Mouse (Mus musculus): ENCODE data around the gene Slc17a9.

Gene Slc17a9

GRCm38 (mm10) chr2:180724585-180725413 is at the start of gene Slc17a9:
TSS of gene Slc17a9 (plus strand) at chr2:180725263.
- in situ Hi-C loops (cut with MboI, MseI): no loop called here

DNA sequence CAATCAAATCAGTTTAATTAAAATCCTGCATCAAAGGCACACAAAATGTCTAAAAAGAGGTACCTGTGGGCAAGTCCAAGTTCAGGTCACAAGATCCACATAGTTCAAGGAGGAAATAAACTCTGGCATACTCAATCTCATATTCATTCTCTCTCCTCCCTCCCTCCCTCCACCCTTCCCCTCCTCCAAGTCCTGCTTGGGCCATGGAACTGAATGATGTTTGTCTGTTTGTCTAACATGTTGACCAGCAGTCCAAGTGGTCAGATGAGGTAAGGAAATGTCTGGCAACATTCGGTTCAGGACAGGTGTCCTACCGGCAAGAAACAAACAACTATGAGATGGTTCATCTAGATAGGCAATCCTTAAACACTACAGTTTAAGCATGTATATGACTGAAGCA is 48.4 kb upstream of the Slc17a9 start:
- in situ Hi-C loops (cut with MboI, MseI): no loop called here

DNA sequence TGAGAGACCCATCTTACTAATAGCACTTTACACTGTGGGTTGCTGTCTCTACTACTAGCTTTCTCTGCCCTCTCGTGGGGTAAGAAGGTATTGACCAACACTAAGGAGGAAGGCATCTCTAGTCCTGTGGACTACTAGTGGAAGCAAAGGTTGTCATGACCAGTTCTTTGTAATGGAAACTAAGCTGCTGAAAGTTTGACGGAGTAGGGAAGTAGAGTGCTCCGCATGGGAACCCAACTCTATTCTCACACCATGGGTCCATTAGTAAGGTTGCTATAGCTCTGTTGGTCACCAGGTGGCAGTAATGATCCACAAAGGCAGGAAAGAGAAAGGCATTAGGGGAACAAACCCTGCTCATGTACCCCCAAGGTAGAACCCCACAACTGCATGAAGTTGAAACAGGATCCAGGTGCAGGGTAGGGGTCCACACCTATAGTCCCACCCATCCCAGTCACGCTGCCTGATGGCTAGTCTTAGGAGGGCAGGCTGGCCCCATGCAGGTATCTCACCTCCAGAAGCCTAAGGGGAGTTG is 46.4 kb upstream of the Slc17a9 start:
- in situ Hi-C loops (cut with MboI, MseI): no loop called here

DNA sequence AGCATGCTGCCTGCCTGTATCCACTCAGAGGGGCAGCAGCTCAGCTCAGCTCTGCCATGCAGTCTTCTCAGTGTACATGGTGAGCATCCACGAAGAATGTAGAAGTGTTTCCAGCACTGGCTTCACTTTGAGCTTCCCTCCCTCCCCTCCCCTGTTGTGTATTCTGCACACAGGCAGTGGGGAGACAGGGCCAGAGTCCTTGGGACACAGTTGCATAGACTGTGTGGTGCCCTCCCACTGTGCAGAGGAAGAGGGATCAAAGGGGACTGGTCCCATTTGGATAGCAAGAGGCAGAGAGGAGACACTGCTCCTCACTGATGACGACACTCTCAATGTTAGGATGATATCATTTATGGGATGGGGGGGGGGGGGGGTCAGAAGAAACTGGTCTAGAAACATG is 43.8 kb upstream of the Slc17a9 start:
- in situ Hi-C loops (cut with MboI, MseI): no loop called here

DNA sequence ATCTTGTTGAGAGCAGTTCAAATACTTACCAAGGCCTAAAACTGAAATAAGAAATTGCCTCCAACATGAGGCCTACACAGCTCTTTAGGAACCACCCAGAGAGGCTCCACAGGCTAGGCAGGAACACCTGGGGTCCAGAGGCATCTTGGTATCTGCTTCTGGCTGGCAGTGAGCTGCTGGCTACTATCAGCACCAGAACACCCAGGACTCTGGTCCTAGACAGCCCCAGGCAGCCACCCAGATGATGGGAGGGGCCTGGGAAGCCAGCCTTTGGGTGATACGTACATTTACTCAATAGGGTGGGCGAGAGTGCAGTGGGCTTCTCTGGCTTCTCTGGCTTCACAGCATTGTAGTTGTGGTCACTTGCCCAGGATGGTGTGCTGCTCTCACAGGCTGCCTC is 41.5 kb upstream of the Slc17a9 start:
- in situ Hi-C loops (cut with MboI, MseI): no loop called here

GRCm38 (mm10) chr2:180684031-180684430 is 41.0 kb upstream of the Slc17a9 start:
- in situ Hi-C loops (cut with MboI, MseI): no loop called here

- in situ Hi-C loops (cut with MboI, MseI): no loop called here
These were observed 35.2 kb upstream of the Slc17a9 start for GRCm38 (mm10) chr2:180689841-180690240.

DNA sequence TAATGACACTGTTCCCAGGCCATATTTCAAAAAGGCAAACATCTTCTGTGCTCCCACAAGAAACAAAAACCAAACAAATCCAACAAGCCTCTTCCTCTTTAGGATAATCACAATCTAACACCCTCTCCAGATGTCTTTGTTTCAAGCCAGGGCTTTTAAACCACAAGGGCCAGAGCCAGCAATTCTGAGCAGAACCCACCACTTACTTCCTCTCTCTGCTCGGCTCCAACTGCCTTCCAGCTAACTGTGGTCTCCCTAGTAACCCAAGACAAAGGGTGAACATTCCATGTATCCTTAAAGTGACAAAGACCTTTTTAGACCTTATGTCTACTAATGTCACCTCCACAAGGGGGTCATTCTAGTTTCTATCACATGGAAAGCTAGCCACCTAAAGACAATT is 32.4 kb upstream of the Slc17a9 start:
- in situ Hi-C loops (cut with MboI, MseI): no loop called here

DNA sequence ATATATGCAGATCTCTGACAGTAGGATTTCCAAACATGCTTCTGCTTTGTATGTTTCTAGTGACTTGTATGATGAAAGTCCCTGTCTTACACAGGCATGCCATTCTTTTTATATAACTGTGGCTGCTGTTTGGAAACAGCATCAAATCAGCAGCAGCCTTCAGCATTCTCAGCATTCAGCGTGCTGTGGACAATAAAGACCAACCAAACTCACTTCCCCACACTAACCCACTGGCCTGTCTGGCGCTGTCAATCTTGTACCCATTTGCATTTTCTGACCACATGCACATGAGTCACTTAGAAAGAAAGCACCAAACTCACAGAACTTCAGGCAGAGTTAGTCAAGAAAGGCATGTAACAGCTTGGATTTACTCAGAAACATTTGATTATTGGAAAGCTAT is 29.9 kb upstream of the Slc17a9 start:
- in situ Hi-C loops (cut with MboI, MseI): no loop called here

DNA sequence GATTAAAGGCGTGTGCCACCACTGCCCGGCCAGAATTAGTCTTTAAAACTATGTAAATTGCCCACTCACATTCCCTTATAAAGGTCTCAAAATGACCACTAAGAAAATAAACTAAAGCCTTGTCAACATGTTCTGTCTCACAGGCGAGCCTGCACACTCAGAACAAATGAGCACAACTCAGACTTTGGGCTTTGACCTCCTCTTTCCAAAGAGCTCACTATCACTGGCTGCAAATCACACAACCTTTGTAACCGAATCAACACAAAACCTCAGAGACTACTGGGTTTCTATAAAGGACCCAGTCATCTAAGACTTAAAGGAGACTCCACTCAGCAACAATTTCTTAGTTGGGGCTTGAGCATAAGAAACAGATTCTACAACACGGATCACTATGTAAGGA is 24.6 kb upstream of the Slc17a9 start:
- in situ Hi-C loops (cut with MboI, MseI): no loop called here

GRCm38 (mm10) chr2:180701053-180701766 is 23.9 kb upstream of the Slc17a9 start:
- in situ Hi-C loops (cut with MboI, MseI): no loop called here

DNA sequence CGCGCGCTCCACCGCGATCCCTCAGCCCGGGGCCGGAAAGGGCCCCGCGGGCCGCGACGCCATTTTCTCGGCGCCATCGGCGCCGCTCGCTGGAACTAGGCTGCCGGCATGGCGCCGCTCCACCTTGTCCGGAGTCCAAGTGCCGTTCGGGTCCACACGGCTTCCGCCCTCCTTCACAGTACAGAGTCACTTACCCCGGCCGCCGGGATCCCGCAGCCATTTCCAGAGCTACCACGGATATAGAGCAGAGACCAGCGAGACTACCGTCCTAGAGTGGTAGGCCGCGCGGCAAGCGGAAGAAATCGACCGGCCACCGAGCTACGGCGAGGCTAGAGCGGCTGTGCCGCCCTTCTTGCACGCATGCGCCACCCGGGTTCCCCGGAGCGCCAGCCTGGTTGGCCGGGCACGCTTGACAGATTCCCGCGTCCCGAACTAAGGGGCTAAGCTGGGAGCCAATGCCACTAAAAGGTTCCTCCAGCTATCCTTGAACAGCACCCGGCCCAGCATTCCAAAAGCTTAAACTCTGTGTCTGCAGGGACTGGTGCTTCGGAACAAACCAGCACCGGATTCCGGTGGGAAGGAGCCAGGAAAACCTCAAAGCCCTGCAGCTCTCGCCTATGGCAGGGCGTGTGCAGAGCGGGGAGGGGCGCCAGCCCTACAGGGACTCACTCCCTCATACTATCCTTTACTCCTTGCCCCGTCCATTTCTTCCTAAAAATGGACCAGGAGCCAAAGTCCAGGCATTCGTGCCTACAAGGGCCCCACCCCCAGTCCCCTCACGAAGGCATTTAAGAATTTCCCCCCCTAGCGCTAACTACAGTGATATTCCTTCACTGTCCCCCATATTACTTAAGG is 23.1 kb upstream of the Slc17a9 start:
- in situ Hi-C loops (cut with MboI, MseI): no loop called here

- in situ Hi-C loops (cut with MboI, MseI): no loop called here
These were observed 22.3 kb upstream of the Slc17a9 start for GRCm38 (mm10) chr2:180702701-180703149.

- in situ Hi-C loops (cut with MboI, MseI): no loop called here
These were observed 21.9 kb upstream of the Slc17a9 start for GRCm38 (mm10) chr2:180703175-180703574.

DNA sequence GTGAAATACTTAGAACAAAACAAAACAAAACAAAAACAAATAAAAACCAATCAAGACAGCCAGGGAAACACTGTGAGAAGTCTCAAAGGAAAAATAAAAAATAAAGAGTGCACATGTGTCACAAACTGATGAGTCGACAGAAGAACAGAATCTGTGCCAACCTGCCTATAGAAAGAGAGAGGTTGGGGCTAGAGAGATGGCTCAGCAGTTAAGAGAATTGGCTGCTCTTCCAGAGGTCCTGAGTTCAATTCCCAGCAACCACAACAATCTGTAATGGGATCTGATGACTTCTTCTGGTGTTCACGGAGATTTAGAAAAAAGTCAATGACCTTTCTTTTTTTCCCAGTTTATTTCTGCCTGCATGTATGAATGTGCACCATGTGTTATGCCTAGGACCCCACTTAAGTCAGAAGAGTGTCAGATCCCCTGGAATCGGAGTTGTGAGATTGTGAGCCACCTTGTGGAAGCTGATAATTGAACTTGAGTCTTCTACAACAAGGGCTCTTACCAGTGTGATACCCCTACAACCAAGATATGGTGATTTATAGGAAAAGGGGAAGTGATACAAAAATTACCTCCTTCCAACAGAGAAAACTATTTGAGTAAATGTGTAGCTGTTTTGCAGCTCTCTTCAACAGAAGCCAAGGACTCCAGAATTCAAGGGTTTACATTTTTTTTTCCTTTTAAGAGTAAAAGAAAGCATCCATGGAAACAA is 21.3 kb upstream of the Slc17a9 start:
- in situ Hi-C loops (cut with MboI, MseI): no loop called here

DNA sequence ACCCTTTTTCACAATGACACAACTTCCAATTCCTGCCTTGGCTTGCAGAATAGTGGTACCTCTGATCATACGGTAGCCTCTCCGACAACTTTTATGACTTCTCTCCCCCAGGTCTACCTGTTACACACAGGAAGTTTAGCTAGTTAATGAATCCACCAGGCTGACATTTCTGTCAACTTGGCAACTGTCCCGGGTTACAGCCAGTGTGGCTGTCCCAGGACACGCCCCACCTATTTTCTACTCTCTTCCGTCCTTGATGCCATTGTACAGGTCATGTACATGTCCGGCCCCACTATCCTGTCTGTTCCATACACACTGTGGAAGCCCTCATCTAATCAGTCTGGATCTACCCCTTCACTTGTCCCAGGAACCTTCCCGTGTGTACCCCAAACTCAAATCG is 20.5 kb upstream of the Slc17a9 start:
- in situ Hi-C loops (cut with MboI, MseI): no loop called here

DNA sequence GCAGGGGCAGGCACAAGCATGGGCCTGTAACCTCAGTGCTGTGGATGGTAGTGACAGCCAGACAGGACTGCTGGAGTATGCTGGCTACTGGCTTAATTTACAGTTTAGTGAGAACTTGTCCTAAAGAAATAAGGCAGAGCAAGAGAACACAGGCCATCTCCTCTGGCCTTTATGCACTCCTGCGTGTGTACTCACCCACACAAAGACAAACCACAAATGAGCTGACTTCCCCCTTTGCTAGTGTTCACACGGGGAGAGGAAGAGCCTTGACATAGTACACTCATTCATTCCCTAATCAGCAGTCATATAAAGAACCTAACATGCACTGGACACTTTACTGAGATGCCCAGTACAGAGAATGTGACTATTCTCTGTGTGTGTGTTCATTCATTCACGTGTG is 20.0 kb upstream of the Slc17a9 start:
- in situ Hi-C loops (cut with MboI, MseI): no loop called here

DNA sequence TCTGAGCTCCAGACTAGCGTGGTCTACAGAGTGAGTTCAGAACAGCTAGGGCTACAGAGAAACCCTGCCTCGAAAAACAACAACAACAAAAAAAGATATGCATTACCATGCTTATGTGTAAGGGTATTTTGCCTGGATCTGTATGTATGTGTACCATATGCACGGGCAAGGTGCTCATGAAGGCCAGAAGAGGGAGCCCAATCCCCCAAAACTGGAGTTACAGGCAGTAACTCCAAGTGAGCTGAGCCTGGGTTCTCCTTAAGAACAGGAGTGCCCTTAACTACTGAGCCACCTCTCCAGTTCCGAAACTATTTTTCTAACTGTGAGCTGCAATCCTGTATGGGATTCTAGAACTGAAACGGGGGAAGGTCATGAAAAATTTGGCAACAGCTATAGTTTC is 19.1 kb upstream of the Slc17a9 start:
- in situ Hi-C loops (cut with MboI, MseI): no loop called here

GRCm38 (mm10) chr2:180709023-180709922 is 15.8 kb upstream of the Slc17a9 start:
- in situ Hi-C loops (cut with MboI, MseI): no loop called here

DNA sequence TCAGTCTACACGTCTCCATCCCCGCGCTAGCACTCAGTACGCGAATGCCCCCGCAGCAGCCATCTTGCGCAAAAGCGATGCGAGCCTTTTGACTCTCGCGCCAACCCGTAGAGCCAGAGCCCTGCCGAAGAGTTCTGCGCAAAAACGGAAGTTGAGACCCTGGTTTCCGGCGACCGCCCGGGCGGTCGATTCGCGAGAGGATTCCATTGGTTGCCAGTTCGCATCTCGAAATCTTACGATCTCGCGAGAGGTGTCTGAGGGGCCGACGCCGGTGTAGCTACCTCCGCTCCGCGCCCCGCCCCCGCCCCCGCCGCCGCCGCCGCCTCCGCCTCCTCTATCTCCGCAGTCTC is 15.2 kb upstream of the Slc17a9 start, which contains the start of the genes Dido1 and Gid8:
Dido1 (minus strand) TSS at position 77 of the 350 bp plus-strand sequence.
Gid8 (plus strand) TSS at position 195 of the 350 bp plus-strand sequence.
- in situ Hi-C loops (cut with MboI, MseI): no loop called here
